Mouse (Mus musculus) ES-Bruce4 (cell line): ENCODE data around the gene Ttll12. TPM values are rescaled to one million over a fixed set of nuclear protein-coding genes. Genes with fewer than 3 reads are reported as not detected.
A peak's percentile ranks its signal among the peaks of the same experiment; 100 is the strongest.

Source experiments
- H3K27ac ChIP-seq: 2 replicates; pipeline ENCODE4 v1.5.1; 2012; ENCODE audit warnings: low read length, inconsistent platforms; ENCODE audit not compliant: insufficient read depth
- H3K27me3 ChIP-seq: 2 replicates; pipeline ENCODE4 v1.6.1; 2012; ENCODE audit warnings: mild to moderate bottlenecking, low read length, inconsistent platforms; ENCODE audit not compliant: control insufficient read depth, poor library complexity, insufficient read depth, severe bottlenecking
- H3K36me3 ChIP-seq: 2 replicates; pipeline ENCODE4 v1.6.1; 2012; ENCODE audit warnings: inconsistent platforms, mild to moderate bottlenecking, low read length, moderate library complexity; ENCODE audit not compliant: control insufficient read depth, poor library complexity, insufficient read depth, severe bottlenecking
- H3K4me1 ChIP-seq: one replicate; pipeline ENCODE4 v1.8.1; 2011; ENCODE audit warnings: low read length; ENCODE audit not compliant: control insufficient read depth, insufficient read depth
- H3K4me3 ChIP-seq: 2 replicates; pipeline ENCODE4 v1.5.1; 2011; ENCODE audit warnings: low read depth, mild to moderate bottlenecking, low read length
- H3K9ac ChIP-seq: 2 replicates; pipeline ENCODE4 v1.6.1; 2012; ENCODE audit warnings: low read depth, mild to moderate bottlenecking, inconsistent platforms; ENCODE audit not compliant: poor library complexity, severe bottlenecking
- H3K9me3 ChIP-seq: replicated peaks from 2 replicates; pipeline ENCODE4 v1.6.1; 2012; ENCODE audit warnings: mild to moderate bottlenecking, low read length, inconsistent platforms; ENCODE audit not compliant: control insufficient read depth, poor library complexity, insufficient read depth, severe bottlenecking
- CTCF ChIP-seq: IDR thresholded peaks from one replicate; pipeline ENCODE4 v1.8.1; 2011; ENCODE audit warnings: low read depth, low read length
- EP300 ChIP-seq: IDR thresholded peaks from 2 replicates; pipeline ENCODE4 v1.6.1; 2011; ENCODE audit warnings: low read depth, low read length; ENCODE audit not compliant: insufficient read depth
- POLR2A ChIP-seq: IDR thresholded peaks from one replicate; pipeline ENCODE4 v1.8.1; 2011; ENCODE audit warnings: low read length; ENCODE audit not compliant: insufficient read depth
- polyA plus RNA-seq: library from polyadenylated mRNA; stranded (reverse); fragments of >200 nt; gene quantifications from 2 replicates; pipeline ENCODE4 v1.2.4, GENCODE M21; 2011; ENCODE audit warnings: low read depth; ENCODE audit not compliant: missing spikeins, insufficient read depth, insufficient read length

Gene Ttll12
- polyA plus RNA-seq, 1 experiment = 33.7 TPM

GRCm38 (mm10) chr15:83563327-83563856 lies 31.6 kb downstream of the Ttll12 start, which contains the start of the genes Tspo and Mcat:
Gene Tspo (plus strand): TSS chr15:83563592.
Gene Mcat (minus strand): TSS chr15:83563787.
- Histone ChIP-seq H3K4me3 (peak within 1 kb of the TSS; percentile 61), H3K27me3 (no peaks in the 10 kb centered on the region), H3K36me3 (no peaks in the 10 kb centered on the region), H3K9ac (peak within 1 kb of the TSS; percentile 20), H3K9me3 (no peaks in the 10 kb centered on the region), H3K27ac (peak within 1 kb of the TSS; percentile 1; the same call in 1 of the 2 replicates), H3K4me1 (peaks cover 2% of the 10 kb centered on the region)
- TF ChIP-seq CTCF (no peak), EP300 (no peak), POLR2A (no peak)

- H3K9me3 ChIP-seq = no peaks in the 10 kb centered on the region
- no peak overlapping the region for H3K9ac ChIP-seq
- peak overlapping the region; percentile 1; the same call in 1 of the 2 replicates for H3K27ac ChIP-seq
- H3K4me3 ChIP-seq = peak overlapping the region; percentile 2; the same call in 1 of the 2 replicates
- H3K36me3 ChIP-seq = no peaks in the 10 kb centered on the region
- TF ChIP-seq POLR2A (no peak), EP300 (no peak), CTCF (no peak)
- H3K27me3 ChIP-seq = no peaks in the 10 kb centered on the region
- H3K4me1 ChIP-seq = peaks cover 2% of the 10 kb centered on the region
Measured at GRCm38 (mm10) chr15:83562626-83563270, 32.2 kb downstream of the Ttll12 start.

- H3K36me3 ChIP-seq = no peaks in the 10 kb centered on the region
- no peak overlapping the region for H3K27ac ChIP-seq
- no peak for TF ChIP-seq CTCF
- TF ChIP-seq EP300 = no peak
- TF ChIP-seq POLR2A = no peak
- H3K4me3 ChIP-seq = no peak overlapping the region
- no peak overlapping the region for H3K9ac ChIP-seq
- peaks cover 2% of the 10 kb centered on the region for H3K4me1 ChIP-seq
- no peaks in the 10 kb centered on the region for H3K27me3 ChIP-seq
- no peaks in the 10 kb centered on the region for H3K9me3 ChIP-seq
Measured at GRCm38 (mm10) chr15:83560941-83561477, 33.9 kb downstream of the Ttll12 start.

GRCm38 (mm10) chr15:83555161-83555974 lies 39.6 kb downstream of the Ttll12 start:
- Histone ChIP-seq H3K36me3 (peaks cover 4% of the 10 kb centered on the region; the same call in 1 of the 2 replicates), H3K9me3 (no peaks in the 10 kb centered on the region), H3K4me3 (peak overlapping the region; percentile 88), H3K27ac (peak overlapping the region; percentile 46), H3K9ac (peak overlapping the region; percentile 81), H3K27me3 (no peaks in the 10 kb centered on the region), H3K4me1 (no peaks in the 10 kb centered on the region)
- no peak for TF ChIP-seq CTCF
- TF ChIP-seq POLR2A = peak; percentile 42

GRCm38 (mm10) chr15:83553831-83554230 lies 41.1 kb downstream of the Ttll12 start:
- H3K27me3 ChIP-seq = no peaks in the 10 kb centered on the region
- TF ChIP-seq EP300 (no peak), POLR2A (no peak), CTCF (no peak)
- H3K36me3 ChIP-seq = peaks cover 4% of the 10 kb centered on the region; the same call in 1 of the 2 replicates
- no peak overlapping the region for H3K27ac ChIP-seq
- no peaks in the 10 kb centered on the region for H3K9me3 ChIP-seq
- H3K4me1 ChIP-seq = no peaks in the 10 kb centered on the region
- H3K9ac ChIP-seq = no peak overlapping the region
- no peak overlapping the region for H3K4me3 ChIP-seq
